Mouse (Mus musculus) spleen, embryonic (tissue): Measurements from ENCODE around the gene Zfp867.

Source experiments
- CTCF ChIA-PET: fragments of 350-600 bp; sonication (Branson Sonifier 250); formaldehyde crosslinking; loops from one replicate; lab custom pipeline; 2022; lab: Charles Lee

Zfp867 gene

DNA sequence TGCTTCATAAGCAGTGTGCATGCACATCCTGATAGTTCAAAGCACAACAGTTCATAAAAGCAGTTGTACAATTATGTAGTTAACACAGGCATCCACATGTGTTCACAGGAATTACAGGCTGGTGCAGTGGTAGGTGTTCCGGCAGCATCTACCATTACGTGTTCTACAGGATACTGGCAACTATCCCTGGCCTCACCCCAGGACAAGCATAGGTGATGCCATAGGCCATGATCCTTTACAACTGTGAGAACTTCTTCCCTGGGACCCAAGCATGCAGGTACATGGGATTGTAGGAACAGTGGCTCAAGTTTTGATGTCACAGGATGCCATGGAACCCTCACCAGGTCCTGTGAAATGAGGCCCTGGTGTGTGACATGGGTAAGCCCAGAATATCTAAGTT, 11.8 kb downstream of the Zfp867 start:
- CTCF ChIA-PET: no interaction called here

- CTCF ChIA-PET: no interaction called here
Observed at GRCm38 (mm10) chr11:59458973-59459372, 13.3 kb downstream of the Zfp867 start.

DNA sequence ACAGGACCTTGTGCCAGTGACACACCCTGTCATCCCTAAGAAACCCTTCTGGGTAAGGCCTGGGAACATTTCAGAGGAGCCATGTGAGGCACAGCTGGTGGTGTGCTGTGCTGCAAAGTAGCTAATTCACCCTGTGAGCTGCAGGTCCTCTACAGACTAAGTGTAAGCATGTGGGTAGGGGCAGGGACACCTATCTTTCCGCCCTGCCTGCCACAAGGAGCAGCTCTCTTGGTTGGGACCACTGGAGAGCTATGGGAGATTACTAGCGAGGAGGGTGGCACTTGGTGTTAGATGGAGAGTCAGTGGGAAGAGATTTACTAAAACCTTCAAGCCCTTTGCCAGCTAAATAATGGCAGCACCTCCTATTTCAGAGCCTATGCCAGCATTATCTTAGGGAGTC, 15.4 kb downstream of the Zfp867 start:
- CTCF ChIA-PET: no interaction called here

- CTCF ChIA-PET: no interaction called here
Observed at GRCm38 (mm10) chr11:59456346-59456745, 15.9 kb downstream of the Zfp867 start.

DNA sequence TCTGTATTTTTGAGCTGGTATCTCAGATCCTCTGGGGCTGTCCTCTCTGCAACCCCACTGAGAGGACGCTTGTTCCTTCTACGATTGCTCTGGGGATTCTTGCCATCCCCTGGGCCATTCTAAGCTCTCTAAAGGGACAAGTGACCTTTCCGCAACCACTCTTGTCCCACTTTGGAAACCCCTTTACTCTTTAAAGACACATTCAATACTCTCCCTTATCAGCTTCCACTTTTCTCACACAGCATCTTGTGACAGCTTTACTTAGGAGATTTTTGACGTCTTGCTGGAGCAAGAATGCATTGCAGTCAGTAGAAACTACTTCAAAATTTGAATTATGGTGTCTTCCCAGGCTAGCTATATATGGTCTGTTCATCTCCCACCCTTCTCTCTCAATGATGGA, 21.2 kb downstream of the Zfp867 start, which contains the start of gene Snap47:
Gene Snap47, minus strand, starts transcription at position 101 of the 400 bp plus-strand sequence.
- CTCF ChIA-PET: no interaction called here

GRCm38 (mm10) chr11:59450230-59450771, 22.0 kb downstream of the Zfp867 start:
- CTCF ChIA-PET: no interaction called here

GRCm38 (mm10) chr11:59449741-59450229, 22.5 kb downstream of the Zfp867 start, which contains the start of gene Jmjd4:
Jmjd4 (plus strand) TSS chr11:59450045.
- CTCF ChIA-PET: interaction anchor here (1.0 kb wide), 1 partner anchor 8 kb away, joined by 3 read pairs; no protein-coding TSS in a partner anchor

DNA sequence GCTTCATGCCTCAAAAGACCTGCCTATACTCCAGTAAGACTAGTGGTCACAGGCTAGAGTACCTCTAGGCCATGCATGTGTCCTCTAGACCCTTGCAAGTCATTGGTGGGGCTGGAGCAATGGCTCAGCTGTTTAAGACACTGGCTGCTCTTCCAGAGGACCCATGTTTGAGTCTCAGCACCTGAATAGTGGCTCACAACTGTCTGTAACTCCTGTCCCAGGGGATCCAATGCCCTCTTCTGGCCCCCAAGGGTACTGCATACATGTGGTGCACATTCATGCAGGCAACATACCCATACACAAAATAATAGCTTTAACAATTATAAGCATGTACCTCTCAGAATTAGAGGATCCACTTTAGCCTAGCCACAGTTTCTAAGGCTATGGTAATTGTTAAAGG, 29.2 kb downstream of the Zfp867 start:
- CTCF ChIA-PET: no interaction called here

- CTCF ChIA-PET: no interaction called here
Observed at GRCm38 (mm10) chr11:59437954-59438353, 34.3 kb downstream of the Zfp867 start.

DNA sequence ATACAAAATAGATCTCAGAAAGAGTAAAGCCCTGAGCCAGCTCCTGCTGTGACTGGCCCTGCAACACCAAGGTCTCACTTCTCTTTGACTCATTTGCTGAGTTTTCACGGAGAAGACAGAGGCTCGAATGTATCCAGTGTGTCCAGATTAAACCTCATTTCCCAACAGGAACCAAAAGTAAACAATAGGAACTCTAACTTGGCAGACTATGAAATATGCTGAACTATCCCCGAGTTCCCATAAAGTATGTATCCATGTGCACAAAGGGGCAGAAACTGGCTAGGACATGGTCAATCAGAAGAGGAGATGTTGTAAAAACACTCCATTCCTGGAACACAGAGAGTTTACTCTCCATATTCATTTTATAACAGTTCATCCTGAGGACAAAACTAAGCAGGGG, 40.0 kb downstream of the Zfp867 start:
- CTCF ChIA-PET: no interaction called here

DNA sequence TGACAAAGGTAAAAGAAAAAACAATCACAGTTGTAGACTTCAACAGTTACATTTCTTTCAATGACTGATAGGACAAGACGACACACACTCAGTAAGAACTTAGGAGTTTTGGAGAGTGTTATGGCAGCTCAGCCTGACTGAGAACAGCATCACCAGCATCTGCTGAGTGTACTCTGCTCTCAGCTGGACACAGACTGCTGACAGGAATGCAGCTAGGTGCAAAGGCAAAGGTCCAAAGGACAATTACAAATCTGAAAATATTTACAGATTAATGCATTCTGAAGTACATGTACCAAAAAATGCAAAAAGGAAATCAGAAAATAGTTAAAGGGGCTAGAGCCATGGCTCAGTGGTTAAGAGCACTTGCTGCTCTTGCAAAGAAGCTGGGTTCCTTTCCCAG, 42.3 kb downstream of the Zfp867 start:
- CTCF ChIA-PET: no interaction called here

DNA sequence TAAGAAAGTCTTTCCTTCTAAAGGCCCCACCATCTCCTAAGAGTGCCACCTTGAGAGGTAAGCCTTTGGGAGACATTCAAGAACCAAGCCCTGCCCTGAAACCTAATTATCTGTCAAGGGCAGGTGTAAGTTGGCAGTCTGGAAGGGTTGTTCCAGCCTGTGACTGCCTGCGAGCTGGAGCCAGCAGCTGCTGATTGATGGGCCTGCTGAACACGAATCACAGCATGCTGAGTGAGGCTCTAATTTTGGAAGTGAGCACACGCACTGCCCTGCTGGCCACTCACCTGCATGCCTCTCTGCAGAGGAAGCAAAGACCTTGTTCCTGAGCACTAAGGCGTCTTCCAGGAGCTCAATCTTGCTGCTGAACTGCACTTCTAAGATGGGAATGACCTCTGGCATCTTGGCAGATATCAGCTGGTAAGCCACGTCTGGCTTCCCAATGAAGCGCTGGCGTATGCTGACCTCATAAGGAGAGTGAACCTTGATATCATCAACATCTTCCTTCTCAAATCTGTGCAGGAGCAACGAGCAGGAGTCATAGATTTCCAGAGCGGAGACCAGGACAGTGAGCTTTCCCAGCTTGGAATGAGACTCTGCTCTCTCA, 44.1 kb downstream of the Zfp867 start:
- CTCF ChIA-PET: no interaction called here

DNA sequence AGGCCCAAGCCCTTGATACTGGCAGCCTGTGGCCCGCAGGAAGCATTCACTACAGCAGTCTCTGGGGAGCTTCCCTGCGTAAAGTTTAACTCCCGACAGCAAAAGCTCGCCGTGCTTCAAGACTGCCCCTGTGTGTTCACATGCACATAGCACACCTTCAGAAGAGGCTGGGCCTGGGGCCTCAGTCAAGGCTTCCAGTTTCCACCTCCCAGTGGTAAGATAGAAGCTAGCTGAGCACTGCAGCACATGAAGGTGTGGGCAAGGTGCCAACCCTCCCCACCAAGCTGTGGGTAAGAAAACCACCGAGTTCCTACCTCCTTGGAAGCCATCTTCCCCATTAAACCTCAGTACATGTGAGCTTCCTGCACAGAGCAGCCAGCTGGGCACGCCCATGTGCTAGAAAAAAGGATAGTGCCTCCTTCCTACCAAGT, 46.6 kb downstream of the Zfp867 start:
- CTCF ChIA-PET: interaction anchor here (0.7 kb wide), 1 partner anchor 267 kb away, joined by 3 read pairs; no protein-coding TSS in a partner anchor

DNA sequence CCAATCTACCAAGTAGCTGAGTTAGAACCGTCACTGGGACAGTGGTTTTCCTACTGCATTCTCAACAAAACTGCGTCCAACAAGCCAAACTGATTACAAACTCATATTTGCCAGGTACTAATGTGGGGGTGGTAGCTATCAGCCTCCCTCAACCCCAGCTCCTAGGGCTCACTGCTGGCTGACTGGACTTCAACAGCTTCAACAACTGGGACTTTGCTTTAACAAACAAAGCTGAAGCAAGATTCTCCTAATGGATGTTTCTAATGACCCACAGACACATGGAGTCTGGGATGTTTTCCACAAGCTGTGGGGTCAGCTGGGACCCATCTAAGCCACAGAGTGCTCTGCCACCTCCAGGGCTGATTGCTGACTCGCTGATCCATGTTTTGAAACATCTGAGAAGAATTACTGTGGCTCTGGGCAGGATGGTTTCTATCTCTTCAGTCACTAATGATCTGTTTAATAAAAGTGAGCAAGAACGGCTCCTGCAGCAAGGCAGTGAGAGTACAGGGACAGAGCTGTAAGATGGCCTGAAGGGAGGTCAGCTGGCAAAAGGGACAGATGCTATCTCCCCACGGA, 49.2 kb downstream of the Zfp867 start:
- CTCF ChIA-PET: no interaction called here

DNA sequence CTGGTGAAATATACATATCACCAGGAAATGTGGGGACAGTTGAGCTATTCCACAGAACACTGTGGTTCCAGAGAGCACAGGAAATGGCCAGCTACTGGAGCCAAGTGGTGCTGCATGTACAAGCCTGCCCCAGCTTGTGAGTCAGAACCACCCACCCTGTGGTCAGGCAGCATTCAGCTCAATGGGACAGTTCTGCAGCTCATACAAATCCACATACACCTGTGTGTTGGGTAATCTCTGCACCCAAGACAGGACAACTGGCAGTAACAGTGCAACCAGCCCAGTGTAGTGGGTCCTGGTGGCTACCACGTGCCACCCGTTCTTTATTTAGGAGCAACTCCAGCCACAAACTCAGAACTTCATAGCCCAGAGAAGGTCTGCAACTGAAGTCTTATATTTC, 50.3 kb downstream of the Zfp867 start:
- CTCF ChIA-PET: no interaction called here

DNA sequence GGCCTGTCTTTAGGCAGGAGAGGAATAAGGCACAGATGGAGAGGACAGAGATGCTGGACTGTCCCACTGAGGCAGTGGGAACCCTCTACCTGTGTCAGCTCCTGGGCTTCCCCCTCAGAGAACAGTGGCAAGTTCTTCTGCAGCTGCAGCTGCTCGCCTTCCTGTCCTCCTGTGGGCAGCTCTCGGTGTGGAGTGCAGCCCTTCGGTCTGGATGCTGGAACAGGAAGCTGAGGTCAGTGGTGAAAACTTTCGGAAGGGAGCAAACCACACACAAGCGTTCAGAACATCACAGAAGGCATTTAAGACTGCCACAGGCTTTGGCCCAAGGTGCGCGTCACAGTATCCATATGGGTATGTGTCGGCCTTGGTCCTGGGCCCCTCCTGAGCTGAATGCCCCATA, 50.8 kb downstream of the Zfp867 start:
- CTCF ChIA-PET: no interaction called here

GRCm38 (mm10) chr11:59418708-59419107, 53.6 kb downstream of the Zfp867 start:
- CTCF ChIA-PET: no interaction called here

DNA sequence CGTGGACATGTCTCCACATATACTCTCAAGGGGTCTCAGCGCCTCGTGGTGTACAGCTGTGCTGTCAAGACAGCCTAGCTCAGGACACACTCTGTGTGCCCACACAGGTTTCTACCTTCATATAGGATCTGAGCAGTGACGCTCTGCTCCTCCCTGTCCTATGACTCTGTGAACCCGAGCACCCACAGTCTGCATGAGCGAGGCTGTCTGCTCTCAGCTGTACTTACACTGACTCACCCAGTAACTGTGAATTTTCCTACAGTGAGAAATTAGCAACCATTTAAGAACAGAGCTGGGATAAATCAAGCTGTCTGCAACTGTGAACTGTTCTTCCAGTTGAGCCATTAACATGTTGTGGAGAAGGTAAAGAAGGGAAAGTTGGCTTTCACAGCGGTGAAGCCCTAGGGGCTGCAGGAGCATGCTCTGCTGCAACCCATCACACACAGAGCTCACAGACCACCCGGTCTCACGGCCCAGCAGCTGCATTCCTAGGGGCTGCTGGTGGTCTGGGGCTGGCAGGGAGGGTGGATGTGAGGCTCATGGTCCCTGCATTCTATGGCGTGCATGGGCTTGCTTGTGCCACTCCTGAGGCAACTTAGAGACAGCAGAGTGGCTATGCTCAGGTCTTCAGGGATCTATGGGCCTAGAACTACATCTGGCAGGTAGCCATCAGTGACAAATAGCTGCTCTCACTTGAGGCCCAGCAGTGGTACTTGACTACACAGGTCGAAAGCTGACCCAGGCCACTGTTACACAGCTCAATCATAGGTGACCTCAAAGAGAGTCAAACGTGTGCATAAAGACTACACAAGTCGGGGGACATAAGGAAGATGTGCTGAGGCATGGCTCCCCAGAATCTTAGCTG, 59.0 kb downstream of the Zfp867 start:
- CTCF ChIA-PET: no interaction called here

DNA sequence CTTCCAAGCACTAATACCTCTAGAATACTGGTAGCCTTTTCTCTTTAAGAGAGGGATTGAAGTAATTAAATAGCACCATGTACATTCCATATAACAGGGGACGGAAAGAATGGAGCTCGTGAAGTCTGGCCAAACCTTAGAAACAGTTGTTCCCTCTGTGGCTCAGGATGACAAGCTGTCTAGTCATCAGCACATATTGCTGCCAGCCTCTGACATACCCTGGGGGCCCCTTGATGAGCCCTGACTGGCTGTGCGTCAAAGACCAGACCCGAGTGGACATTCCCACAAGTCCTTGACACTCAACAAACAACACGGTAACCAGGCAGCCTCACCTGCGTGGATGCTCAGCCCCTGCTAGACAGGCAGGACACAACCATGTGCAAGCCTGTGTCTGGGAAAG, 60.2 kb downstream of the Zfp867 start:
- CTCF ChIA-PET: no interaction called here
